Mouse (Mus musculus): ENCODE results near the gene Akr1b7. TPM values are rescaled to one million over a fixed set of nuclear protein-coding genes. Genes with fewer than 3 reads are reported as not detected.

The Akr1b7 gene
- polyA plus RNA-seq (2012), result not detected in 2 replicates

- no peak for TF ChIP-seq GATA1 (IDR thresholded peaks at IDR 0.05; ENCODE audit: low read length)
Measured at GRCm38 (mm10) chr6:34412023-34412422, at the start of gene Akr1b7. Akr1b7 (plus strand) TSS chr6:34412334.

- TF ChIP-seq GATA1 (IDR thresholded peaks at IDR 0.05; ENCODE audit: low read length), result no peak
Measured at GRCm38 (mm10) chr6:34364217-34365136, 47.7 kb upstream of the Akr1b7 start.

- TF ChIP-seq GATA1 (IDR thresholded peaks at IDR 0.05; ENCODE audit: low read length), result no peak
Measured at GRCm38 (mm10) chr6:34367998-34368397, 44.1 kb upstream of the Akr1b7 start.

GRCm38 (mm10) chr6:34370081-34370480 is 42.1 kb upstream of the Akr1b7 start:
- TF ChIP-seq GATA1 (IDR thresholded peaks at IDR 0.05; ENCODE audit: low read length), result no peak

GRCm38 (mm10) chr6:34371700-34372351 is 40.3 kb upstream of the Akr1b7 start:
- no peak for TF ChIP-seq GATA1 (IDR thresholded peaks at IDR 0.05; ENCODE audit: low read length)

- TF ChIP-seq GATA1 (IDR thresholded peaks at IDR 0.05; ENCODE audit: low read length), result no peak
Measured at GRCm38 (mm10) chr6:34373841-34374240, 38.3 kb upstream of the Akr1b7 start.

GRCm38 (mm10) chr6:34383401-34383800 is 28.7 kb upstream of the Akr1b7 start:
- TF ChIP-seq GATA1 (IDR thresholded peaks at IDR 0.05; ENCODE audit: low read length), result no peak

GRCm38 (mm10) chr6:34384110-34384661 is 27.9 kb upstream of the Akr1b7 start, which contains the start of gene Akr1b10:
Akr1b10 (plus strand) TSS chr6:34384218.
- no peak for TF ChIP-seq GATA1 (IDR thresholded peaks at IDR 0.05; ENCODE audit: low read length)

- TF ChIP-seq GATA1 (IDR thresholded peaks at IDR 0.05; ENCODE audit: low read length), result no peak
Measured at GRCm38 (mm10) chr6:34384701-34385370, 27.3 kb upstream of the Akr1b7 start.

- no peak for TF ChIP-seq GATA1 (IDR thresholded peaks at IDR 0.05; ENCODE audit: low read length)
Measured at GRCm38 (mm10) chr6:34388420-34389156, 23.5 kb upstream of the Akr1b7 start.

GRCm38 (mm10) chr6:34395897-34396296 is 16.2 kb upstream of the Akr1b7 start:
- no peak for TF ChIP-seq GATA1 (IDR thresholded peaks at IDR 0.05; ENCODE audit: low read length)

- TF ChIP-seq GATA1 (IDR thresholded peaks at IDR 0.05; ENCODE audit: low read length), result no peak
Measured at GRCm38 (mm10) chr6:34398431-34398830, 13.7 kb upstream of the Akr1b7 start.

- no peak for TF ChIP-seq GATA1 (IDR thresholded peaks at IDR 0.05; ENCODE audit: low read length)
Measured at GRCm38 (mm10) chr6:34399606-34400220, 12.4 kb upstream of the Akr1b7 start.

GRCm38 (mm10) chr6:34400696-34401095 is 11.4 kb upstream of the Akr1b7 start:
- TF ChIP-seq GATA1 (IDR thresholded peaks at IDR 0.05; ENCODE audit: low read length), result no peak
